Mouse (Mus musculus) hindbrain, embryonic 15.5 days (tissue): ENCODE measurements around the gene Mturn. TPM values are rescaled to one million over a fixed set of nuclear protein-coding genes. Genes with fewer than 3 reads are reported as not detected.
A peak's percentile ranks its signal among the peaks of the same experiment; 100 is the strongest.

Source experiments
- ATAC-seq: fragments of 200-750 bp; cut with Nextera tagmentation; 2 replicates; pipeline ENCODE4 v1.8.0; 2017; ENCODE audit warnings: low read depth, moderate number of reproducible peaks, moderate TSS enrichment; ENCODE audit not compliant: low FRiP score
- H3K27ac ChIP-seq: fragments of 300-500 bp; sonication (generic); replicated peaks from 2 replicates; pipeline ENCODE4 v1.5.1; 2015; ENCODE audit warnings: mild to moderate bottlenecking, inconsistent platforms
- H3K27me3 ChIP-seq: fragments of 300-500 bp; sonication (generic); 2 replicates; pipeline ENCODE4 v1.6.1; 2015; ENCODE audit warnings: control low read depth, inconsistent platforms
- H3K36me3 ChIP-seq: fragments of 300-500 bp; sonication (generic); 2 replicates; pipeline ENCODE4 v1.6.1; 2015; ENCODE audit warnings: control low read depth, inconsistent platforms
- H3K4me1 ChIP-seq: fragments of 300-500 bp; sonication (generic); replicated peaks from 2 replicates; pipeline ENCODE4 v1.6.1; 2015; ENCODE audit warnings: control low read depth, inconsistent platforms
- H3K4me2 ChIP-seq: fragments of 300-500 bp; sonication (generic); 2 replicates; pipeline ENCODE4 v1.6.1; 2015; ENCODE audit warnings: moderate library complexity, mild to moderate bottlenecking, inconsistent platforms
- H3K4me3 ChIP-seq: fragments of 300-500 bp; sonication (generic); 2 replicates; pipeline ENCODE4 v1.5.1; 2015; ENCODE audit warnings: mild to moderate bottlenecking, inconsistent platforms
- H3K9ac ChIP-seq: fragments of 300-500 bp; sonication (generic); 2 replicates; pipeline ENCODE4 v1.6.1; 2015; ENCODE audit warnings: inconsistent platforms
- H3K9me3 ChIP-seq: fragments of 300-500 bp; sonication (generic); 2 replicates; pipeline ENCODE4 v1.6.1; 2016; ENCODE audit warnings: control low read depth, inconsistent platforms
- WGBS: fragments of 180-500 bp; shearing (Covaris S2); methylation state at CpG from one replicate; pipeline ENCODE4 v1.1.7; 2015; 5-methylcytosine and 5-hydroxymethylcytosine counted together
- polyA plus RNA-seq: library from polyadenylated mRNA; unstranded; fragments of >200 nt; fragmentation: Nextera tagmentation; extraction: Ambion mirVana; gene quantifications from 2 replicates; pipeline ENCODE4 v1.2.1, GENCODE M21; 2015

Mturn gene
- polyA plus RNA-seq, 1 experiment from 2014 or later, result 89.7 TPM

GRCm38 (mm10) chr6:54700516-54700915 lies 19.1 kb downstream of the Mturn start:
- Histone ChIP-seq H3K4me2 (no peak overlapping the region), H3K4me1 (peaks cover 36% of the 10 kb centered on the region), H3K36me3 (peaks cover 9% of the 10 kb centered on the region; the same call in 1 of the 2 replicates), H3K27ac (no peak overlapping the region), H3K4me3 (no peak overlapping the region), H3K9ac (no peak overlapping the region), H3K9me3 (no peaks in the 10 kb centered on the region), H3K27me3 (no peaks in the 10 kb centered on the region)
- no peak for ATAC-seq
- WGBS, result 98% methylated on average over 2 of the region's 2 CpGs

- H3K4me3 ChIP-seq, result no peak overlapping the region
- H3K9me3 ChIP-seq, result no peaks in the 10 kb centered on the region
- 60% methylated on average over 9 of the region's 9 CpGs for WGBS
- no peak overlapping the region for H3K4me2 ChIP-seq
- no peak overlapping the region for H3K27ac ChIP-seq
- no peak for ATAC-seq
- H3K27me3 ChIP-seq, result no peaks in the 10 kb centered on the region
- peaks cover 9% of the 10 kb centered on the region; the same call in 1 of the 2 replicates for H3K36me3 ChIP-seq
- H3K4me1 ChIP-seq, result peaks cover 39% of the 10 kb centered on the region
- H3K9ac ChIP-seq, result no peak overlapping the region
Observed at GRCm38 (mm10) chr6:54701901-54702300, 20.5 kb downstream of the Mturn start.

DNA sequence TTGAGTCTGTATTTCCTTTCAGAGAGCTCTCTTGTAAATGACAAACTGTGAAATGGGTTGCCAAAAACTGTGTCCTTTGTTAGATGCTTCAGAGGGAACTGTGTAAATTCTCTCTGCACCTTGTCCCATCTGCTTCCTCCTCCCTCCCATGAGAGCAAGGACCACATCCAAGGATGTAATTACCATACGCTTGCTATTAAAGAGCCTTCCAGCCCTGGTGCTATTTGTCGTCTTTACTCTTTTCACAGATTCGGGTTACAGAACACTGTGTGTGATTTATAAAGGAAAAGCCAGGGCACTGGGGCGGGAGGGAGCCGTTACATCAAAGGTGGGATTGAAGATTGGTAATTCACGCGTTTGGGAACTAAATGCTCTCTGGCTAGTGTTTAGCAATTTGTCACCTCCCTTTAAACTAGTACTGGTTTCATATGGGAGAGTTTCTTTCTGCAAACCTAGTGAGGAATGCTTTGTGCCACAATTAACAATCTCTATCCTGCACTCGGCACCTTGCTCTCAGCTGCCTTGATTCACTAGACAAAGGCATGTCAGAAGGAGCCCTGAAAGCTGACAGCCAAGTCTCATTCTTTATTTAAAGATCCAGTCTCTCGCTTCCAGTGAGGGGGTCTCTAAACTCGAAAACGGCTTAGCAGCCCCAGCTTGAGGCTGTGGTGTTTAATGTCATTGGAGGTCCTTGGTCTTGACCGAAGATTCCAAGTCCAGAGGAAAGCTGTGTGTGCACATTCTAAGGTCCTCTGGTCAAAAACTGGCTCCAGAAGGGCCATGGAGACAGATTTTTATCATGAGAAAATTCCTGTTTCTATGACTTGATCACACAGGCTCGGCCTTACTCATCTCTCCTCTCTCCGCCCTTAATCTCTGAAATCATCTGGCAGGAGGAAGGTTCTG lies 22.5 kb downstream of the Mturn start:
- peaks cover 35% of the 10 kb centered on the region for H3K4me1 ChIP-seq
- H3K27me3 ChIP-seq, result no peaks in the 10 kb centered on the region
- peaks cover 6% of the 10 kb centered on the region; the same call in 1 of the 2 replicates for H3K36me3 ChIP-seq
- ATAC-seq, result no peak
- H3K9ac ChIP-seq, result no peak overlapping the region
- no peak overlapping the region for H3K4me3 ChIP-seq
- H3K4me2 ChIP-seq, result no peak overlapping the region
- H3K27ac ChIP-seq, result no peak overlapping the region
- no peaks in the 10 kb centered on the region for H3K9me3 ChIP-seq
- 24% methylated on average over 14 of the region's 14 CpGs for WGBS

DNA sequence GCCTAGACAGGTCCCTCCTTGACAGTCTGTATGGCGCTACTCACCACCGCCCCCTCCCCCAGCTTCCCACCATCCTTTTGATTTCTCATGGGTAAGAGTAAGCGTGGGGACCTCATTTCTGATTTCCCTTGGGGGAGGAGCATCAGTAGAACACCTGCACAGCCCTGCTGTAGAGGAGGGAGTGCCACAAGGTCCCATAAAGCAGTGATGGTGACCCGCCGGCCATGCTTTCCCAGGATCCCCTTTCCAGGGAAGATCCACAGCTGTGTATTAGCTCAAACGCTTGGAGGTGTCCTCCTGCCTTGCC lies 23.1 kb downstream of the Mturn start:
- no peaks in the 10 kb centered on the region for H3K9me3 ChIP-seq
- no peak overlapping the region for H3K4me3 ChIP-seq
- H3K4me2 ChIP-seq, result no peak overlapping the region
- H3K36me3 ChIP-seq, result peaks cover 6% of the 10 kb centered on the region; the same call in 1 of the 2 replicates
- ATAC-seq, result no peak
- H3K27me3 ChIP-seq, result no peaks in the 10 kb centered on the region
- no peak overlapping the region for H3K9ac ChIP-seq
- H3K27ac ChIP-seq, result no peak overlapping the region
- WGBS, result 32% methylated on average over 6 of the region's 6 CpGs
- H3K4me1 ChIP-seq, result peaks cover 29% of the 10 kb centered on the region

GRCm38 (mm10) chr6:54704847-54705246 lies 23.4 kb downstream of the Mturn start:
- no peak overlapping the region for H3K4me3 ChIP-seq
- H3K36me3 ChIP-seq, result peaks cover 6% of the 10 kb centered on the region; the same call in 1 of the 2 replicates
- H3K4me1 ChIP-seq, result peaks cover 26% of the 10 kb centered on the region
- no peak overlapping the region for H3K4me2 ChIP-seq
- no peak for ATAC-seq
- 28% methylated on average over 5 of the region's 5 CpGs for WGBS
- 0 out of 2 replicates have a peak, but pooled peaks cover under 1% of the 10 kb centered on the region for H3K9me3 ChIP-seq
- no peaks in the 10 kb centered on the region for H3K27me3 ChIP-seq
- H3K9ac ChIP-seq, result no peak overlapping the region
- H3K27ac ChIP-seq, result no peak overlapping the region

DNA sequence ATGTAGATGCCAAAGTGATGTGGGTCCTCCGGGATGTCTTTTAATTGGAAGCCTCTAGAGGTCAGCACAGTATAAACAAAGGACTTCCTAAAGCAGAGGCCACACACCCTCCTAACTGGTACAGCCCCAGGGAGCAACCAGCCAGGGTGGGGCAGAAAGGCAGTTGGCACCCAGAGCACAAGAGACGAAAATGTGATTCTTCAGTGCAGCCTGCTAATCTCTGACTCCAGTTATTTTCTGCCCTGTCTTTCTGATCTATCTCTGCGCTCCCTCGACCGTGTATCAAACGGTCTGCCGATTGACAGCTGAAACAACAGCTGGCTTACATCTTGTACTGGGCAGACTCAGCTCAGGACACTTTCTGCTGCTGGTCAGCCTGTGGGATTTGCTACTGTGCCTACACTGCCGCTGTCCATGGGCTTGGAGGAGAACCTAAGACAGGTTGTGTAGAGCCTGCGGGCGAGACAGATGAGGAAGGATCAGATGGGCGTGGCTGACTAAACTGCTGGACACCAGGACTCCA lies 24.0 kb downstream of the Mturn start:
- H3K27me3 ChIP-seq, result no peaks in the 10 kb centered on the region
- H3K4me2 ChIP-seq, result peak overlapping the region; percentile 38
- H3K27ac ChIP-seq, result 0 out of 2 replicates have a peak overlapping the region, but pooled peaks have one; percentile 26
- ATAC-seq, result peak; percentile 87
- 26% methylated on average over 11 of the region's 11 CpGs for WGBS
- 0 out of 2 replicates have a peak, but pooled peaks cover 6% of the 10 kb centered on the region for H3K9me3 ChIP-seq
- 0 out of 2 replicates have a peak overlapping the region, but pooled peaks have one; percentile 0 for H3K4me3 ChIP-seq
- H3K36me3 ChIP-seq, result peaks cover 2% of the 10 kb centered on the region; the same call in 1 of the 2 replicates
- H3K4me1 ChIP-seq, result peaks cover 26% of the 10 kb centered on the region
- no peak overlapping the region for H3K9ac ChIP-seq

- Histone ChIP-seq H3K9me3 (0 out of 2 replicates have a peak, but pooled peaks cover 9% of the 10 kb centered on the region), H3K36me3 (no peaks in the 10 kb centered on the region), H3K27me3 (no peaks in the 10 kb centered on the region), H3K9ac (no peak overlapping the region), H3K4me1 (peaks cover 26% of the 10 kb centered on the region), H3K27ac (no peak overlapping the region), H3K4me2 (no peak overlapping the region), H3K4me3 (no peak overlapping the region)
- 71% methylated on average over 2 of the region's 2 CpGs for WGBS
- no peak for ATAC-seq
Observed at GRCm38 (mm10) chr6:54706099-54706498, 24.7 kb downstream of the Mturn start.

- no peak overlapping the region for H3K4me2 ChIP-seq
- peaks cover 26% of the 10 kb centered on the region for H3K4me1 ChIP-seq
- no peak overlapping the region for H3K4me3 ChIP-seq
- 90% methylated on average over 3 of the region's 3 CpGs for WGBS
- H3K36me3 ChIP-seq, result no peaks in the 10 kb centered on the region
- H3K9me3 ChIP-seq, result 0 out of 2 replicates have a peak, but pooled peaks cover 9% of the 10 kb centered on the region
- H3K27ac ChIP-seq, result no peak overlapping the region
- no peaks in the 10 kb centered on the region for H3K27me3 ChIP-seq
- ATAC-seq, result no peak
- H3K9ac ChIP-seq, result no peak overlapping the region
Observed at GRCm38 (mm10) chr6:54706611-54707172, 25.3 kb downstream of the Mturn start.

GRCm38 (mm10) chr6:54708646-54709045 lies 27.2 kb downstream of the Mturn start:
- Histone ChIP-seq H3K27me3 (no peaks in the 10 kb centered on the region), H3K4me3 (no peak overlapping the region), H3K4me2 (no peak overlapping the region), H3K27ac (no peak overlapping the region), H3K9me3 (0 out of 2 replicates have a peak, but pooled peaks cover 9% of the 10 kb centered on the region), H3K4me1 (peaks cover 21% of the 10 kb centered on the region), H3K36me3 (no peaks in the 10 kb centered on the region), H3K9ac (no peak overlapping the region)
- WGBS, result 91% methylated on average over 4 of the region's 4 CpGs
- no peak for ATAC-seq

DNA sequence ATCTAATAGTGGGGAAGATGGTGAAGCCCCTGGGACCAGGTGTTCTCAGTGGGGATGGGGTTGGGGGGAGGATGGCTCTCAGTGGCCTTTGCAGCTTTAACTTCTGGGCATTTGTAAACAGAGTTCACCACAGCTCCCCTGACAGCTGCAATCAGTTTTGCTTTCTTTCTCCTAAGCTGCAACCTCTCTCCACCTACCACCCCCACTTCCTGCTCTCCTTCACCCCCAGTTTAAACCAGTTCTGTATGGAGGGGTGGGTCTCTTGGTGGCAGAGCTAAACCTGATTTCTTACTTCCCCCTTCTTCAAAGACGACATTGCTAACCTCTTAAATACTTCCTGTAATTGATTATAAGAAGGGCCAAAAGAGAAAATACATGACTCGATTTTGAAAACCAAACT lies 34.3 kb downstream of the Mturn start:
- no peaks in the 10 kb centered on the region for H3K9me3 ChIP-seq
- ATAC-seq, result no peak
- 74% methylated on average over 2 of the region's 2 CpGs for WGBS

GRCm38 (mm10) chr6:54718779-54719685 lies 37.6 kb downstream of the Mturn start:
- H3K4me3 ChIP-seq, result no peak overlapping the region
- no peak overlapping the region for H3K27ac ChIP-seq
- H3K4me1 ChIP-seq, result 0 out of 2 replicates have a peak, but pooled peaks cover 11% of the 10 kb centered on the region
- no peaks in the 10 kb centered on the region for H3K9me3 ChIP-seq
- H3K27me3 ChIP-seq, result no peaks in the 10 kb centered on the region
- H3K9ac ChIP-seq, result no peak overlapping the region
- WGBS, result 81% methylated on average over 15 of the region's 15 CpGs
- ATAC-seq, result no peak
- H3K36me3 ChIP-seq, result no peaks in the 10 kb centered on the region
- H3K4me2 ChIP-seq, result no peak overlapping the region

More for the DNA sequence above, 34.3 kb downstream of the Mturn start:
- no peaks in the 10 kb centered on the region for H3K36me3 ChIP-seq
- no peak overlapping the region for H3K9ac ChIP-seq
- no peaks in the 10 kb centered on the region for H3K27me3 ChIP-seq
- no peak overlapping the region for H3K4me3 ChIP-seq
- H3K4me1 ChIP-seq, result 0 out of 2 replicates have a peak, but pooled peaks cover 10% of the 10 kb centered on the region
- no peak overlapping the region for H3K27ac ChIP-seq
- H3K4me2 ChIP-seq, result no peak overlapping the region
